Mouse (Mus musculus): ENCODE measurements around the gene Auts2.

Auts2 gene

DNA sequence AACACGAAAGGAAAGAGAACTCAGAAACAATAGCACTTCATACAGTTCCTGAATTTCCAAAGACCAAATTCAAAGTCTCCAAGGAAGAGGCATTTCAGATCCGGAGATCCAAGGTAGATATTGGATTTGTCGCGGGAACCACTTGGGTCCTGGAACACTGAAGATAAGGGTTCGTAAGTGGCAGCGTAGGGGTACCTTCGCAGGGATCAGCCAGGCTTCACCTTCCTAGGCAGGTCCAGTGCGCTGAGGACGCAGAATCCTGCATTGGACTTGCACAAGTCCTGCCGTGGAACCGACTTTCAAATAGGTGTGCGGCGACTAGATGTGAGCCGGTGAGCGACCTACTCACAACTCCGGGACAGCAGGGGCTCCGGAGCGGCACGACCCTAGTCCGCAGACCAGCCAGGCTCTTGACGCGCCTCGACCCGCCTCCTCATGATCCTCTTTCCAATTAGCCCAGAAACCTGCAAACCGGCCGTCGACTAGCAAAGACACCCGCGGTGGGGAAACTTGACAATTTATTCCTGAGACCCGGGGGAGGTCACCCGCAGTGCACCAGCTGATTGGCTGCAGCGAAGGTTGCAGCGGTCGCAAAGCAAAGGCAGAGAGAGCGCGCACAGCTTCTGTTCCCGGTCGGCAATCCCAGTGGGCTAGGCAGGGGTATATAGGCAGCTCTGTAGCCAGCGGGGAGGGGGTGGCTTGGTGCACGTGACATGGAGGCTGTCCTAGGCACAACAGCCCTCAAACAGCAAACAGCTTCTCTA, 926.8 kb downstream of the Auts2 start:
- DNase-seq (ENCODE audit: low spot score in 2 of 2) = peak; percentile 10 to 56

DNA sequence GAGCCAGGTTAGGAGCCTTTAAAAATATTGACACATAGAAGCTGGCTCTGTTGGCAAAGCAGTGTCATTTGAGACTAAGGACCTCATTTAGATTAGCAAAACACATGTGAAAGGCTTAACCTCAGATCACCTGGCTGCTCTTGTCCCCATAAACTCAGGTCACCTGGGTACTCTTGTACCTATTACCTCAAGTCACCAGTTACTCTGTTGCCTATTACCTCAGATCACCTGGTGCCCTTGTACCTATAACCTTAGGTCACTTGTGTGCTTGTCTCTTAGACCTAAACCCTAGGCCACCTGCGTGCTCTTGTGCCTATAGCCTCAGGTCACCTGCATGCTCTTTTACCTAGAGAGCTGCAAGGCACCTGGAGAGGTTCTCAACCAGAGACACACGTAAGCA, 928.9 kb downstream of the Auts2 start:
- no peak for DNase-seq (ENCODE audit: low spot score in 2 of 2)

DNA sequence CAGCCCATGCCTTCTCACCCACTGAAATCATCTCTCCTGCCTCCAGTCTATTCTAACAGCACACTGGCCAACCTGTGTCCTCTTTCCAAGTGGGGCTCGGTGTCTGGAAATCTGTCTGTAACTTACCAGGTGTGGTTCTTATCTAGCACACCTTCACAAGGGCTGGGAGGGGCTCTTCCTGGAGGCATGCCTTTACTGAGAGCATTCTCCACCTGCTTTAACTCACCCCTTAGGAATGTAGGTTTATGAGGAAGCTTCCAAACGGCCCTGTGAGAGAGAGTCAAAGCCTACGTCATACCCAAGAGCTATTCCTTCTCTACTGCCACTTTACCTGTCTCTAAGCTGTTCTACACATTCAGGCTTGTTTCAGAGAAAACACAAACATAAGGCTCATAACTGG, 929.8 kb downstream of the Auts2 start:
- DNase-seq (ENCODE audit: low spot score in 2 of 2) = no peak

DNA sequence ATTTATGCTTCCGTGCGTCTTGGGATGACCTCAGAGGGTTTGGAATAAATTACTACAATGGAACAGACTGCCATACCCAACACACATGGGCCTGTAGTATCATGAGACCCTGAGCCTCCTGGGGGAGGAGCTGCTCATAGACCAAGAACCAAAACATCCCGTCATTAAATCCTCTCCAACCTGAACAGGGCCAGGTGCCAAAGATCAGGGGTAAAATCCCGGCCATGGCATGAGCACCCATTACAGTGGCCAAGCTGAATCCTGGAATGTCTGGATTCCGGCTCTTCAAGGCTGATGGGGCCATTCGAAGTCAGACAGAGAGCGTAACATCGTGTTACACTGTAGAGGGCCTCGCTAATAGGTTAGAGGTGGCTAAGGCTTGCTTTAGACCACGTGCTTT, 932.4 kb downstream of the Auts2 start:
- no peak for DNase-seq (ENCODE audit: low spot score in 2 of 2)

DNA sequence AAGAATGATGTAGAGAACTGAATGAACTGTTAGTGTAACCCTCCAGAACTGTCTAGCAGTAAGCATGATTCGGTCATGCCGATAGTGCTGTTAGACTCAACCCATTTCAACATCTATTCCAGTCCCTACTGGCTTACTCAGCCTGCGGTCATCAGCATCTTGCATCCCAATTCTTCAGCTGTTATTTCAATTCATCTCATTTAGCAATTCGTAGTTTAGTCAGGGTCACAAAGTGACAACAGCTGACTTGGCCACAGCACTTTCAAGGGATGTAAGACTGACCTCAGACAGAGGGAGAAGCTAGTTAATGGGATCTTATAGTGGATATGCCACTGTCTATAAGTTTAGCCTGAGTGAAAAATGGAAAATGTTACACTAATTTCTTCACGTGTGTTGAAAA, 936.4 kb downstream of the Auts2 start:
- DNase-seq (ENCODE audit: low spot score in 2 of 2) = no peak

DNA sequence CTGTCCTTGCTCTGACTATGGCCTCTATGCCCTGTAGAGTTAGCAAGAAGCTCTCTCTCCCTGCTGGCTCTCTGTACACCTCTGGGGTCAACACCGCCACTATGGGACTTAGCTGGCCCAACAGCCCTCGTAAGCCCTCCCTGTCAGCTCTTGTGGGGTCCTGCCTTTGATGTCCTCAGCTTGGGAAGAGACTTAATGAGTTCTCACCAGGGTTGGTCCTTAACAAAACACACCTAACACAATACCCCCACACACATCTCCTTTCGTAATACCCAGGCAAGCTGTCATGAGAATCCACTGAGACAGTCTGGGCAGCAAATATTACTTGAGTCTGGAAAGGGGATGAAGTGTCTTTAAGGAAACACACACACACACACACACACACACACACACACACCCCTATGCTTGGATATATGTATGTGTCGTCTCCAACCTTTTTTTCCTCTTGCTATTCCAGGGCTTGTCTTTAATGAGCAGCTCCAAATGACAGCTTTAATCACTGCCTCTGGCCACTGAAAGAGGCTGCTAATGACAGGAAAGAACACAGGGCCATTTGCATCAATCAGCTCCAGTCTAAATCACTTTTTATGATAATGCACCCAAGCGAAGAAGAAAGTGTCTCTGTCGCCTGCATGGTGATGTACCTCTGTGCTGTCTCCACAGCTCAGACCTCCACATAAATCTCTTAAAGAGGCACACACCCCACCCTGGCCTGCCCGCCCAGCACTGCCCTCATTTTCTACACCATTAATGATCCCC, 941.0 kb downstream of the Auts2 start:
- DNase-seq (ENCODE audit: low spot score in 2 of 2) = no peak

DNA sequence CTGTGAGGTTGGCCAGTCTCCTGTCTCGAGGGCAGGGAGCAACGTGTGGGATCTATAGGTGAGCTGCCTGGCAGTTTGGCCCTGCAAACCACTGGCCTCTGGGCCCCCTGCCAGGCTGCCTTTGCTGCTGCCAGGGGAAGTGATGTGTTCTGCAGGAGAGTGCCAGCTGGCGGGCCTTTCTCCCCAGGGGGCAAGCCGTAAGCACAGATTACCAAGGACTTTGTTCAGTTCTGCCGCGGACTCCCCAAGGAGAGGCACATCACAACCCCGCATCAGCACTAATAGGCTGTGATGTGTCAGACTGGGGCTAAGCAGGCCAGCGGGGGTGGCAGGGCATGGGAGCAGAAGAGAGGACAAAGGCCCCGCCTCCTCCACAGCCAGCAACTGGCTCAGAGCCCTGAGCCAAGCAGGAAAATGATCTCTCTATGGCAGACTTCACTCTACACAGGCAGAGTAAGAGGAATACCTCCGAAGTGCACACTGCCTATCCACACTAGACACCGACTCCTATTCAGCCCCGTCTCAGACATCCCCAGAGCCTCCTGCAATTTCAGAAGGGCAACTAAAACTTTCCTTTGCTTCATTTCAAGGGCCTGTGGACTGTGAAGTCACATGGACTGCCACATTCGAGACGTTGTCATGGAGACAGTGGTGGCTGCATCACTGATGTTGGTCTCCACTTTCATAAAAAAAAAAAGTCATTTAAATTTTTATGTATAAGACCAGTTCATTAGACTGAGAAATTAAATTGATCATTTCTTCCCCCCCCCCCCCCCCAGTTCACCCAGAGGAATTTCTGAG, 942.6 kb downstream of the Auts2 start:
- DNase-seq (ENCODE audit: low spot score in 2 of 2) = peak in 1 of 2 experiments; percentile 44

DNA sequence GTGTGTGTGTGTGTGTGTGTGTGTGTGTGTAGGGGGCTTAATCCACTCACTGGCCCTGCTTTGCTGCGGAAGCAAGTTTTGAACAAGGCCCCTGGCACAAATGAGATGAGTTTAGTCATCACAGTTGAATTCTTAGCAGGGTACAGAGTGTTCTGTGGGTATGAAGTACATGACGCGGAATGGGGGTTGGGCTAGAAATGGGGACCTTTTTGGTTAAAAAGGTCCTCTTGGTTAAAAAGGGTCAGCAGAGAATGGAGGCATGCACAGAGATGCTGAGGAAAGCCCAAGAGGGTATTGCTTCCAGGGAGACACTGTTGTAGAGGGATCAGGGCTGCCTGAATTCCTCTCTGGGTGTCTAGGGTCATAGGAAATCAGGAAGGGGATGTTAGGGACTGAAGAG, 945.6 kb downstream of the Auts2 start:
- DNase-seq (ENCODE audit: low spot score in 2 of 2) = no peak

DNA sequence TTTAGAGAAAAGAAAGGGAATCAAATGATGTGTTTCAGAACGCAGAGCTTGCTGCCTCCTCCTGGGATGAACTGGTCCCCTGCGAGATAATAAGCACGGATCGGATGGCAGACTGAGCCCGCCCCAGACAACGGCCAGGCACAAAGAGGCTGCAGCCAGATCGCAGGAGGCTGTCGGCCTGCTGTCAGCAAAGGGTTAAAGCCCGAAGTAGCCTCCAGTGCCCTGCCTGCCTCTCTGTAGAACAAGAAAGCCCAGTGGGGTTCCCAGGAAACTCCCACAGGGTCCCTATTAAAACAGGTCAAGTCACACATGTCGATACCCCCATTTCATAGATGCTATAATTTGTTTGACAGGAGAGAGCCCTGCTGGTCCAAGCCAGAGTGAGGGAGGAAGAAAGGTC, 946.6 kb downstream of the Auts2 start:
- no peak for DNase-seq (ENCODE audit: low spot score in 2 of 2)

DNA sequence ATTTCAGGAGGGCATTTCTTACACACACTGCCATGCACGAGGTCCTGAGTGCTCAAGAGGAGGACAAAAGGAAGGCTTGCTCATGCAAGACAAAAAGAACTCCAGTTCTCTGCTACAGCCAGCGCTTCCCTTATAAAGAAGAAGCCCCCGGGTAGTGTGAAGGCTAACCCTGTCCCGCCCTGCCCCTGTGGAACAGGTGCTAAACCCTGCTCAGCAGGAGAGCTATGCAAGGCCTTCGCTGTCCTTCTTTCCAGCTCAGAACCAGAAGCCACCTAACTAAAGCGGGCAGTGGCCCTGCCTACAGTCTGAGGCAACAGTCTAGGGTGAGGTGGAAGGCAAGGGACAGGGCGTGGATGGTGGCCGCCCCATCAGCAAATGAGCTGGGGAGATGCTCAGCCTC, 947.4 kb downstream of the Auts2 start:
- no peak for DNase-seq (ENCODE audit: low spot score in 2 of 2)

DNA sequence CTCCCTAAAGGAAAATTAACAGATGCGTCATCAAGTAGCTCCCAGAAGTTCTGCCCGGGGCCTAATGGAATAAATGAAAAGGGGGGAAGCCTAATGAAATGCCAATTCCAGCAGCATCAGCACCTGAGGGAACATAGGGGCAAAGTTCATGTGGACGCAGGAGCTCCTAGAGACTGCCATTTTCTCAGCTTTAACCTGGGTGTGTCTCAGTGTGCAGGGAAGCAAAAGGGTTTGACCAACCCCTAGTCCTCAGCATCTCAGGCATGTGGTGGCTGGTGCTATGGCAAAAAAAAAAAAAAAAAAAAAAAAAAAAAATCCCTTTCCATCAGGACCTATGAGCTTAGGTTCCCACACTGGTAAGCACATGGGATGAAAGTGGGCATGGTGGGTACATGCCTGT, 948.5 kb downstream of the Auts2 start:
- DNase-seq (ENCODE audit: low spot score in 2 of 2) = no peak

DNA sequence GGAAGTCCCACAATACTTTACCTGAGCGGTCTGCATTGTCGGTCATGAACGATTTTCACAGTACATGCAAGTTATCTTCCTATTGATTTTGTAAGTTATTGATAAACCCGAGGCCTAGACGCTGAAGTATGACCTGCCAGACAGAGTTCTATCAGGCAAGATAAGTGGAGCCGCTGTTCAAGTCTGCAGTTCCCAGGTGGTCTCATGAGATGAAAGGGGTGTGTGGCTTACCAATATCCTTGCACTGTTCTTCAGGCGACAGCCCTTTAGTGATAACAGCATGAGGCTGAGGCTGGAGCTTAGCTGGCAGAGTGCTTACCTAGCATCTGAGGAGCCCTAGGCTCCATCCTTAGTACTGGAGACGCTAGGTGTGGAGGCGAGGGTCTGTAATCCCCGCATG, 949.9 kb downstream of the Auts2 start:
- no peak for DNase-seq (ENCODE audit: low spot score in 2 of 2)

DNA sequence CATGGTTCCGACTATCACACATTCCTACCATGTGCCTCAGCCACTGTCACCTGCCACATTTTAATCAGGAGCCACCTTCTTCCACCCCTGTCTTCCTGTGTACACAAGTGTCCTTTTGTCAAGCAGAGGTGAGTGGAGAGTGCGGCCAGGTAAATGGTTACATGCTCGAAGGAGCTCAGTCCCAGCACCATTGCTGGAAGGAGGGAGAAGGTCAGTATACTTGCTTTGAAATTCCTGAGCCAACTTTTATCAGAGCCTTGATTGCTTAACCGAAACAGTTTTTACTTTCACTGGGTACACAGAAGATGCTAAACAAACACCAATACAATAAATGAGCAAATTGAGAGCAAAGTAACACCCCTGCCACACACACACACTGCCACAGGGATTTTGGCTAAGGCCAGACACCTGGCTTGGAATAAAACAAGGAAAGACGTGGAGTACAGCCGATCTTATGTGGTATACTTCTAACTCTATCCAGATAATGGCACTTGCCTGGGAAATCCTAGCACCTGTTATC, 953.1 kb downstream of the Auts2 start:
- no peak for DNase-seq (ENCODE audit: low spot score in 2 of 2)

DNA sequence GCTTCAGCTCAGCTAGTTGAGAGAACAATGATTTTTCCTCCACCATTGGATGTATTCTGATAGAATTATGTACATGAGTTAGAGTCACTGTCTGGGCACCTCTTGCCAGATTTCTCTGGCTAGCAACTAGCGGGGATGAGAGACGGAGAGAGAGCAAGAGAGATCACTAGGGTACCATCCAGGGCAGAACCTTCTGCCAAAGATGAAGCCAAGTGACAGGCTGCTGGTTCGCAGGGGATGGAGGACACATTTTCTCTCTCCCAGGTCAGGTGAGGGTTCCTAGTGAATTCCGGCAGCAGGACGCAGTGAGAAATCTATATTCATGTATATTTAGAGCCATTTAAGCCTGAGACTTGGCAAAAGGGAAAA, 956.8 kb downstream of the Auts2 start:
- DNase-seq (ENCODE audit: low spot score in 2 of 2) = no peak

DNA sequence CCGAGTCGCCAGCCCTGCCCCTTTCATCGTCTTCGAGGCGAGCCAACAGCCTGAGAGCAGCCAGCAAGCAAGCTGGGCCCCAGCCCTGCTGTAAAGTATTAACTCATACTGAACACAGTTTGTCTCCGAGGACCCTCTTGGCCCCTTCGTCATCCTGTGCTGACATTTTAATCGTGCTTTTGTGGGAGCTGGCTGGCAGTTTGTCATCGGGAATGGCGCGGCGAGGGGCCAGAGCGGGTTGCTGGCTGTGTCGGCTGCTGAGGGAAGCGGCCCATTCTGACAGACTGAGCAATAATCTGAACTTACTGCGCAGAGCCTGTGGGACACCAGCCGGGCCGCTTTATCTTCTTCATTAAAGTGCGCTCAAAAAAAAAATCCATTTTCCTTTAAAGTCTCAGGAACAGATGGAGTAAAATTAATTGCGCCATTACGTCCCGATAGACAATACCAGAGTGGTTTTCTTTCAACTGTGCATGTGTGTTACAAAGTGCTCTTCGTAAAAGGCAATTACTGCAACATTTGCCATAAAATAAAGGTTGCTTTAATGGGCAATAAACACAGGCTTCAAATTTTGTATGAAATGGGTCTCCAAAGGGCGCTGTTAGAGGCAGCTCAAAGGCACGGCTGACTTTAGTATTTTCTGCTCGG, 957.3 kb downstream of the Auts2 start:
- no peak for DNase-seq (ENCODE audit: low spot score in 2 of 2)

DNA sequence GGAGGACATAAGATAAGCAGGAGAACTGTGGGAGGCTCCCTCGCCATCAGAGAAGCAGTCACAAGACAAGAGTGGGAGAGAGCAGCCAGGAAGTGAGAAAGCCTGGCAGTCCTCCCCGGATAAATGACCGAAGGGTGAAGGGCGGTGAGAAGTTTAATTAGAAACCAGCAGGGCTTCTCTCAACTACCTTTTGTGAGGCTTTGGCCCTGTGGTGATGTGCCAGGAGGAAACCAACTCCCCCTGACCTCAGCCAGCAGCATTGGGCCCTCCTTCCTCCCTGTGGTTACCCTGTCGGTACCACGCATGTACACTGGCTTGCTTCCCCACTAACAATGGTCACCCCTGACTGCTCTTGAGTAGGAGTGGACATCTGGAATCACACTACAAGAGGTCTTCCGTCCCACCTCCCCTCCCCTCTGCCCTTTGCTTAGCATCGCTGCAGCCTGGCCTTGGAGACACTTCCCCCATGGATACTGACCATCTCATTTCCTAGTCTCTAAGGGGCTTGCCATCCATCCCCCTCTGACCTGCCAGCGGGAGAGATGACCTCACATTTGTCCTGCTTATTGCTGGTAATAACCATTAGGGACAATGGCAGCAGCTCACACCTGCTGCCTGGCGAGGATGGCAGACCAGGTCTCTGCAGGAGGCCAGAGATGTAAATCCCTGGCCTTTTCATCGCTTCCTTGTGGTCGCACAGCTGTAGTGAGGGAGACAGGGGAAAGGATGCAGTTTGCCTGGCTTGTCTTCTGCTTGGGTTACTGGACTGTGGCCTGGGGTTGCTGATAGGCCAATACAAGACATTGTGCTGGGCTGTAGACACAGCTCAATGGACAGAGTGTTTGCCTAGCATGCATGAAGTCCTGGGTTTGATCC, 958.6 kb downstream of the Auts2 start:
- no peak for DNase-seq (ENCODE audit: low spot score in 2 of 2)

DNA sequence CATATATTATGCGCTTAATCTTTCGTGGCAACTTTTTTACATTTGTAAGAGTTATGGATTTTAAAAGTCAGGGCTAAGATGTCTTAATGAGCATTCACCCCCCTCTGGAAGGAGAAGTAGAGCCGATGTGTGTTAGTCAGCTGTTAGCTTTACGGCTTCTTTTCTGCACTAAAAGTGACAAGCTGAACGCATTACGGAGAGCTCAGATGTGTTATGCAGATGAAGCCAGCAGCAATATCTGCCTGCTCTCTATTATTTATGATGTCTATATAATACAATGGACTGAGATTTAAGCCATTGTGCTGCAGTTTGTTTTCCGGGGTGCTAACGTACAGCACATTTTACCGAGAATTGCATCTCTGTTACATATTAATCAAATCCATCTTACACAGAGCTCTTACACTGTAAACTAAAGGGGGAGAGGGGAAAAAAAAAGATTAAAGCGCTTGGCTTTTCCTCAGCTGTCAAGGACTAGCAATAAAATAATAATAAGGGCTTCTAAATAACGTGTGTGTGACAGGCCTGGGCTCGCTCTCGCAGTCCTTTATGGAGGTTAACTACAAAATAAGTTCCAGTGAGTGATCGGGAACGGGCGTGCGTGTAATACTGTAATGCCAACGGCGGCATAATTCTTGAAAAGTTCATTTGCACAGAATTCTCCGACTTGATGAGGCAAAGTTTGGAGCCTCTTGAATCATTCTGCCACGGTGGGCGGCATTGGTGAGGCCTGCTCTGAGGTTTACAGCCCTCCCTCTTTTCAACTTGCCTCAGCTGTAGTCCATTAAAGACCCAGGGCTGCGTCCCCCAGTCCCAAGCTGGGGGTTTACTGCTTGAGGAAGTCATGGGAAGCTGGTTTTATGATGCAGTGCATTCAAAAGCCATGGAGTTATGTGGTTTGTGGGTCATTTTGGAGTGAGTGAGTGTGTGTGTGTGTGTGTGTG, 961.8 kb downstream of the Auts2 start:
- DNase-seq (ENCODE audit: low spot score in 2 of 2) = no peak

DNA sequence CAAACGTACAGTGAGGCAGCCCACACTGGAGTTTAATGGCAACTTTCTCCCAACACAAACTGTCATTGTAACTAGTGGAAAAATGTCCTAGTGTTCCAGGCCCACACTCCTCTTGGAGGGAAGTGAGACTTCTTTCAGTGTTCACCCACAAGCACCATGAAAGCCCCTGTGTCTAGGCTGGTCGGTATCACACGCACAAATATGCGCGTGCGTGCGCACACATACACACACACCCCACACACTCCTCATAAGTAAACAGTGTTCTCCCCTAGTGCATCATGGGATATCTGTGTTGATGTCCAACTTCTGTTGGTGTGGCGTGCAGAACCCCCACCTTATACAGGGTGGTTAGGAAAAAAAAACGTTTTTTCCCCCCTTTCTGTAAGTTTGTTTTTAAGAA, 964.4 kb downstream of the Auts2 start:
- no peak for DNase-seq (ENCODE audit: low spot score in 2 of 2)

DNA sequence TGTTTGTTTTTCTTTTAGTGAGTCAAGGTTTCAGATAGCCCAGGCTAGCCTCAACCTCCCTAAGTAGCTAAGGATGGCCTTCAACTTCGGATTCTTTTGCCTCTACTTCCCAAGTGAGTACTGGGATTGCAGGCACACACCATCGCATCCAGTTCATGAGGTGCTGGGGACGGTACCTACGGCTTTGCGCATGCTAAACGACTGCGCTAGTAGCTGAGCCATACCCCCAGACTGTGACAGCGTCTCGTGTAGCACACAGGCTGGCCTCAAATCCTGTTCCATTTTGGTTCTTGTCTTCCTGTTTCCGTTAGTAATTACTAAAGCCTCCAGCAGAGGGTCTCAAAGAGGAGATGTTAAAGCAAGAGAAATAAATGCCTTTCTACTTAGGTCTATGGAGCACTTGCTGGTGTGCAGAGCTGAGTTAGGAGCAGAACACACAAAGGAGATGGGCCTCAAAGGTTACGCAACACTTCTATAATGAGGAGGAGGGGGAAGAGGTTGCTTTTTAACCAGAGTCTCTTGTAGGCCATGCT, 967.3 kb downstream of the Auts2 start:
- DNase-seq (ENCODE audit: low spot score in 2 of 2) = no peak

Measured in urinary bladder, adult 18-20 months (tissue).